Mouse (Mus musculus) megakaryocyte, embryonic 14.5 days (primary cell): ENCODE results near the gene Urod.

Experiments used
- FLI1 ChIP-seq: IDR thresholded peaks from 2 replicates; pipeline ENCODE4 v1.6.1; 2012; ENCODE audit warnings: low read length, inconsistent platforms, mixed read lengths
- GATA1 ChIP-seq: IDR thresholded peaks from 3 replicates; pipeline ENCODE4 v1.6.1; 2012; ENCODE audit warnings: mixed read lengths, low read length, inconsistent platforms, borderline replicate concordance

GRCm38 (mm10) chr4:117002543-117003521 is 8.6 kb upstream of the Urod start:
- TF ChIP-seq GATA1 = no peak
- TF ChIP-seq FLI1 = no peak
